ENCODE assay signal across 9 mouse cellular contexts in genomic region chr7:36133658-36134143, GRCm38 (mm10).
DNase-seq lines count a peak whose midpoint lies in the region; ATAC-seq lines count a peak whose summit lies in the region.
"Had no signal": no experiment of that assay in that cellular context is flagged by ENCODE, and none has a peak within 500 bp of the region (broad histone marks: within the 10 kb centered on the region; RNA-seq: fewer than 3 reads in every experiment).

No protein-coding gene starts in this region.

- 10% methylated on average over 8 of the region's 8 CpGs for whole genome bisulfite sequencing in embryonic facial prominence, embryonic 12.5 days
- 6% methylated on average over 8 of the region's 8 CpGs for WGBS in hindbrain, embryonic 14.5 days
- 9% methylated on average over 8 of the region's 8 CpGs for WGBS in stomach, embryonic 16.5 days

- no peak overlapping the region for H3K4me2 ChIP-seq in embryonic facial prominence, embryonic 12.5 days (replicated peaks)
- no peak overlapping the region; the same call in 1 of the 2 replicates for H3K4me2 ChIP-seq in hindbrain, embryonic 14.5 days (replicated peaks)
- H3K4me2 ChIP-seq in stomach, embryonic 16.5 days (ENCODE audit: low read depth, low read length) = peak overlapping the region; percentile 23; the same call in 1 of the 2 replicates

- H3K9me3 ChIP-seq in embryonic facial prominence, embryonic 12.5 days = no peaks in the 10 kb centered on the region
- H3K9me3 ChIP-seq in hindbrain, embryonic 14.5 days (ENCODE audit: control insufficient read depth, low read length) = no peaks in the 10 kb centered on the region
- no peaks in the 10 kb centered on the region for H3K9me3 ChIP-seq in stomach, embryonic 16.5 days (replicated peaks; ENCODE audit: control insufficient read depth, low read length)

- peaks cover 25% of the 10 kb centered on the region for H3K4me1 ChIP-seq in embryonic facial prominence, embryonic 12.5 days
- peaks cover 24% of the 10 kb centered on the region; the same call in 1 of the 2 replicates for H3K4me1 ChIP-seq in hindbrain, embryonic 14.5 days (replicated peaks; ENCODE audit: control insufficient read depth, insufficient read depth, low read length)
- H3K4me1 ChIP-seq in stomach, embryonic 16.5 days (ENCODE audit: control insufficient read depth, insufficient read depth, low read length) = peaks cover 20% of the 10 kb centered on the region

- intact Hi-C loops in left cerebral cortex, postnatal 14 days (cut with DNase I) = no loop called here

- H3K36me3 ChIP-seq in embryonic facial prominence, embryonic 12.5 days = no peaks in the 10 kb centered on the region
- no peaks in the 10 kb centered on the region for H3K36me3 ChIP-seq in hindbrain, embryonic 14.5 days (replicated peaks; ENCODE audit: control insufficient read depth, insufficient read depth)
- no peaks in the 10 kb centered on the region for H3K36me3 ChIP-seq in stomach, embryonic 16.5 days (ENCODE audit: control insufficient read depth, insufficient read depth, low read length)

- H3K27me3 ChIP-seq in embryonic facial prominence, embryonic 12.5 days = no peaks in the 10 kb centered on the region
- H3K27me3 ChIP-seq in hindbrain, embryonic 14.5 days (ENCODE audit: control insufficient read depth, insufficient read depth, low read length) = no peaks in the 10 kb centered on the region
- H3K27me3 ChIP-seq in stomach, embryonic 16.5 days (ENCODE audit: control insufficient read depth, insufficient read depth, low read length) = no peaks in the 10 kb centered on the region

- no peak overlapping the region for H3K4me3 ChIP-seq in embryonic facial prominence, embryonic 12.5 days
- H3K4me3 ChIP-seq in hindbrain, embryonic 14.5 days (replicated peaks; ENCODE audit: low read length) = no peak overlapping the region
- H3K4me3 ChIP-seq in stomach, embryonic 16.5 days (replicated peaks; ENCODE audit: low read length) = no peak overlapping the region

- ATAC-seq in embryonic facial prominence, embryonic 12.5 days (ENCODE audit: insufficient number of reproducible peaks, insufficient read depth, low FRiP score, low TSS enrichment) = 0 out of 2 replicates have a peak, but pooled peaks have one; percentile 57
- ATAC-seq in hindbrain, embryonic 14.5 days (ENCODE audit: low FRiP score) = peak; percentile 56; the same call in 1 of the 2 replicates
- peak; percentile 68; the same call in 1 of the 2 replicates for ATAC-seq in stomach, embryonic 16.5 days (ENCODE audit: insufficient read depth, low FRiP score)

- H3K27ac ChIP-seq in embryonic facial prominence, embryonic 12.5 days = peak overlapping the region; percentile 75; the same call in 1 of the 2 replicates
- H3K27ac ChIP-seq in hindbrain, embryonic 14.5 days = peak overlapping the region; percentile 43
- peak overlapping the region; percentile 70; the same call in 1 of the 2 replicates for H3K27ac ChIP-seq in stomach, embryonic 16.5 days (ENCODE audit: low read length)
- H3K27ac ChIP-seq: macrophage had no signal

- DNase-seq in heart, adult 11 months = peak; percentile 85
- no peak for DNase-seq in heart, adult 8-10 months (ENCODE audit: low spot score)
- peak; percentile 35 for DNase-seq in hindbrain, embryonic 14.5 days (ENCODE audit: low spot score)
- peak; percentile 78 for DNase-seq in lung, postnatal 10 days
- DNase-seq in T-cell, adult 2 months (ENCODE audit: low spot score) = no peak
- no peak for DNase-seq in left cerebral cortex, postnatal 14 days (ENCODE audit: low spot score in 2 of 2)

- H3K9ac ChIP-seq in embryonic facial prominence, embryonic 12.5 days = no peak overlapping the region
- no peak overlapping the region for H3K9ac ChIP-seq in hindbrain, embryonic 14.5 days
- H3K9ac ChIP-seq in stomach, embryonic 16.5 days (ENCODE audit: low read length) = no peak overlapping the region

Comparison
In these comparisons a context has a peak if more than half of its experiments do, and no peak if none do; other contexts are left out.
1. DNase-seq: peak in heart, adult 11 months (single experiment), hindbrain, embryonic 14.5 days (single experiment) and lung, postnatal 10 days (single experiment); none in heart, adult 8-10 months (single experiment), T-cell, adult 2 months (single experiment) and left cerebral cortex, postnatal 14 days (0 of 2).
2. Peak in every context shown above with its lines, with median percentiles within 50 percentile points of each other: ATAC-seq and H3K27ac ChIP-seq.